Mouse (Mus musculus): ENCODE measurements at regions not wholly inside any gene's neighbourhood (a gene's known extent, or its start where the extent isn't known, plus 50 kb on each side); places are given as distances from the start of the nearest gene placed in this dataset.

- Histone ChIP-seq H3K4me1 (ENCODE audit: control insufficient read depth in 2 of 2, insufficient read depth in 2 of 2, low read length in 2 of 2) (peaks cover 5 to 11% of the 10 kb centered on the region in 2 experiments; a peak in 3 of 4 replicates), H3K9me3 (ENCODE audit: control insufficient read depth, low read length) (no peaks in the 10 kb centered on the region), H3K9ac (ENCODE audit: low read length) (no peak overlapping the region), H3K36me3 (ENCODE audit: control insufficient read depth, insufficient read depth, low read length) (no peaks in the 10 kb centered on the region), H3K27me3 (ENCODE audit: control insufficient read depth, insufficient read depth, low read length) (no peaks in the 10 kb centered on the region), H3K4me2 (ENCODE audit: low read length) (no peak overlapping the region), H3K4me3 (ENCODE audit: control insufficient read depth in 1 of 2, insufficient read depth in 1 of 2, low read depth in 1 of 2, low read length in 2 of 2) (no peak overlapping the region), H3K27ac (replicated peaks in 1 of 2; ENCODE audit: control insufficient read depth in 1 of 2, insufficient read depth in 1 of 2, low read depth in 2 of 2, low read length in 2 of 2) (no peak overlapping the region)
- no peak for ATAC-seq (ENCODE audit: insufficient number of reproducible peaks, insufficient read depth, low FRiP score, low read depth)
These were observed 151.3 kb upstream of the Nrp1 start for GRCm38 (mm10) chr8:128207138-128207537.

- no peaks in the 10 kb centered on the region for H3K27me3 ChIP-seq (ENCODE audit: control insufficient read depth, insufficient read depth, low read length)
- 65% methylated on average over 5 of the region's 5 CpGs for WGBS
- peak overlapping the region; percentile 54 to 83 for H3K27ac ChIP-seq (replicated peaks in 1 of 2; ENCODE audit: control insufficient read depth in 1 of 2, insufficient read depth in 1 of 2, low read depth in 2 of 2, low read length in 2 of 2)
- no peak overlapping the region for H3K9ac ChIP-seq (ENCODE audit: low read length)
- no peak overlapping the region for H3K4me2 ChIP-seq (ENCODE audit: low read length)
- H3K4me3 ChIP-seq (ENCODE audit: control insufficient read depth in 1 of 2, insufficient read depth in 1 of 2, low read depth in 1 of 2, low read length in 2 of 2), result no peak overlapping the region
- ATAC-seq (ENCODE audit: insufficient number of reproducible peaks, insufficient read depth, low FRiP score, low read depth), result no peak
- H3K36me3 ChIP-seq (ENCODE audit: control insufficient read depth, insufficient read depth, low read length), result no peaks in the 10 kb centered on the region
- peaks cover 8 to 28% of the 10 kb centered on the region in 2 experiments for H3K4me1 ChIP-seq (ENCODE audit: control insufficient read depth in 2 of 2, insufficient read depth in 2 of 2, low read length in 2 of 2)
- no peaks in the 10 kb centered on the region for H3K9me3 ChIP-seq (ENCODE audit: control insufficient read depth, low read length)
These were observed 147.6 kb upstream of the Nrp1 start for GRCm38 (mm10) chr8:128210761-128211160.

GRCm38 (mm10) chr8:128212223-128212622 lies 146.2 kb upstream of the Nrp1 start:
- Histone ChIP-seq H3K36me3 (ENCODE audit: control insufficient read depth, insufficient read depth, low read length) (no peaks in the 10 kb centered on the region), H3K4me1 (ENCODE audit: control insufficient read depth in 2 of 2, insufficient read depth in 2 of 2, low read length in 2 of 2) (peaks cover 8 to 28% of the 10 kb centered on the region in 2 experiments), H3K27me3 (ENCODE audit: control insufficient read depth, insufficient read depth, low read length) (no peaks in the 10 kb centered on the region), H3K9me3 (ENCODE audit: control insufficient read depth, low read length) (no peaks in the 10 kb centered on the region), H3K9ac (ENCODE audit: low read length) (no peak overlapping the region), H3K27ac (replicated peaks in 1 of 2; ENCODE audit: control insufficient read depth in 1 of 2, insufficient read depth in 1 of 2, low read depth in 2 of 2, low read length in 2 of 2) (no peak overlapping the region), H3K4me3 (ENCODE audit: control insufficient read depth in 1 of 2, insufficient read depth in 1 of 2, low read depth in 1 of 2, low read length in 2 of 2) (no peak overlapping the region), H3K4me2 (ENCODE audit: low read length) (no peak overlapping the region)
- no peak for ATAC-seq (ENCODE audit: insufficient number of reproducible peaks, insufficient read depth, low FRiP score, low read depth)
- WGBS, result 63% methylated on average over 3 of the region's 3 CpGs

GRCm38 (mm10) chr8:128214256-128214655 lies 144.1 kb upstream of the Nrp1 start:
- H3K4me2 ChIP-seq (ENCODE audit: low read length), result no peak overlapping the region
- ATAC-seq (ENCODE audit: insufficient number of reproducible peaks, insufficient read depth, low FRiP score, low read depth), result no peak
- 40% methylated on average over 2 of the region's 2 CpGs for WGBS
- no peak overlapping the region for H3K9ac ChIP-seq (ENCODE audit: low read length)
- H3K4me3 ChIP-seq (ENCODE audit: control insufficient read depth in 1 of 2, insufficient read depth in 1 of 2, low read depth in 1 of 2, low read length in 2 of 2), result no peak overlapping the region
- no peaks in the 10 kb centered on the region for H3K27me3 ChIP-seq (ENCODE audit: control insufficient read depth, insufficient read depth, low read length)
- H3K4me1 ChIP-seq (ENCODE audit: control insufficient read depth in 2 of 2, insufficient read depth in 2 of 2, low read length in 2 of 2), result peaks cover 8 to 36% of the 10 kb centered on the region in 2 experiments
- no peaks in the 10 kb centered on the region for H3K9me3 ChIP-seq (ENCODE audit: control insufficient read depth, low read length)
- no peaks in the 10 kb centered on the region for H3K36me3 ChIP-seq (ENCODE audit: control insufficient read depth, insufficient read depth, low read length)
- peak overlapping the region; percentile 62 to 69 for H3K27ac ChIP-seq (replicated peaks in 1 of 2; ENCODE audit: control insufficient read depth in 1 of 2, insufficient read depth in 1 of 2, low read depth in 2 of 2, low read length in 2 of 2)

GRCm38 (mm10) chr8:128218886-128219285 lies 139.5 kb upstream of the Nrp1 start:
- H3K9me3 ChIP-seq (ENCODE audit: control insufficient read depth, low read length), result no peaks in the 10 kb centered on the region
- no peak overlapping the region for H3K4me3 ChIP-seq (ENCODE audit: control insufficient read depth in 1 of 2, insufficient read depth in 1 of 2, low read depth in 1 of 2, low read length in 2 of 2)
- H3K9ac ChIP-seq (ENCODE audit: low read length), result no peak overlapping the region
- H3K27me3 ChIP-seq (ENCODE audit: control insufficient read depth, insufficient read depth, low read length), result no peaks in the 10 kb centered on the region
- WGBS, result 8% methylated on average over 2 of the region's 2 CpGs
- H3K4me2 ChIP-seq (ENCODE audit: low read length), result 0 out of 2 replicates have a peak overlapping the region, but pooled peaks have one; percentile 6
- H3K36me3 ChIP-seq (ENCODE audit: control insufficient read depth, insufficient read depth, low read length), result no peaks in the 10 kb centered on the region
- peaks cover 7 to 39% of the 10 kb centered on the region in 2 experiments for H3K4me1 ChIP-seq (ENCODE audit: control insufficient read depth in 2 of 2, insufficient read depth in 2 of 2, low read length in 2 of 2)
- peak overlapping the region; percentile 79 to 91 for H3K27ac ChIP-seq (replicated peaks in 1 of 2; ENCODE audit: control insufficient read depth in 1 of 2, insufficient read depth in 1 of 2, low read depth in 2 of 2, low read length in 2 of 2)
- ATAC-seq (ENCODE audit: insufficient number of reproducible peaks, insufficient read depth, low FRiP score, low read depth), result no peak

- H3K4me1 ChIP-seq (ENCODE audit: control insufficient read depth in 2 of 2, insufficient read depth in 2 of 2, low read length in 2 of 2), result peaks cover 9 to 37% of the 10 kb centered on the region in 2 experiments
- H3K4me3 ChIP-seq (ENCODE audit: control insufficient read depth in 1 of 2, insufficient read depth in 1 of 2, low read depth in 1 of 2, low read length in 2 of 2), result no peak overlapping the region
- no peaks in the 10 kb centered on the region for H3K36me3 ChIP-seq (ENCODE audit: control insufficient read depth, insufficient read depth, low read length)
- peak; percentile 91 for ATAC-seq (ENCODE audit: insufficient number of reproducible peaks, insufficient read depth, low FRiP score, low read depth)
- 0 out of 2 replicates have a peak overlapping the region, but pooled peaks have one; percentile 6 for H3K4me2 ChIP-seq (ENCODE audit: low read length)
- no peak overlapping the region for H3K9ac ChIP-seq (ENCODE audit: low read length)
- H3K9me3 ChIP-seq (ENCODE audit: control insufficient read depth, low read length), result no peaks in the 10 kb centered on the region
- no peaks in the 10 kb centered on the region for H3K27me3 ChIP-seq (ENCODE audit: control insufficient read depth, insufficient read depth, low read length)
- H3K27ac ChIP-seq (replicated peaks in 1 of 2; ENCODE audit: control insufficient read depth in 1 of 2, insufficient read depth in 1 of 2, low read depth in 2 of 2, low read length in 2 of 2), result peak overlapping the region; percentile 91 to 95
These were observed 138.9 kb upstream of the Nrp1 start for GRCm38 (mm10) chr8:128219539-128219938.

- peaks cover 9 to 39% of the 10 kb centered on the region in 2 experiments for H3K4me1 ChIP-seq (ENCODE audit: control insufficient read depth in 2 of 2, insufficient read depth in 2 of 2, low read length in 2 of 2)
- 87% methylated on average over 1 of the region's 1 CpGs for WGBS
- no peaks in the 10 kb centered on the region for H3K9me3 ChIP-seq (ENCODE audit: control insufficient read depth, low read length)
- no peak overlapping the region for H3K4me3 ChIP-seq (ENCODE audit: control insufficient read depth in 1 of 2, insufficient read depth in 1 of 2, low read depth in 1 of 2, low read length in 2 of 2)
- ATAC-seq (ENCODE audit: insufficient number of reproducible peaks, insufficient read depth, low FRiP score, low read depth), result no peak
- H3K36me3 ChIP-seq (ENCODE audit: control insufficient read depth, insufficient read depth, low read length), result no peaks in the 10 kb centered on the region
- H3K27ac ChIP-seq (replicated peaks in 1 of 2; ENCODE audit: control insufficient read depth in 1 of 2, insufficient read depth in 1 of 2, low read depth in 2 of 2, low read length in 2 of 2), result peak overlapping the region in 1 of 2 experiments; percentile 30; a peak in 2 of 4 replicates
- no peaks in the 10 kb centered on the region for H3K27me3 ChIP-seq (ENCODE audit: control insufficient read depth, insufficient read depth, low read length)
- peak overlapping the region; percentile 25 for H3K4me2 ChIP-seq (ENCODE audit: low read length)
- H3K9ac ChIP-seq (ENCODE audit: low read length), result no peak overlapping the region
These were observed 135.3 kb upstream of the Nrp1 start for GRCm38 (mm10) chr8:128223092-128223491.

- no peak for ATAC-seq (ENCODE audit: insufficient number of reproducible peaks, insufficient read depth, low FRiP score, low read depth)
- peak overlapping the region; percentile 25 for H3K4me2 ChIP-seq (ENCODE audit: low read length)
- H3K4me3 ChIP-seq (ENCODE audit: control insufficient read depth in 1 of 2, insufficient read depth in 1 of 2, low read depth in 1 of 2, low read length in 2 of 2), result no peak overlapping the region
- peak overlapping the region; percentile 30 to 34; a peak in 3 of 4 replicates for H3K27ac ChIP-seq (replicated peaks in 1 of 2; ENCODE audit: control insufficient read depth in 1 of 2, insufficient read depth in 1 of 2, low read depth in 2 of 2, low read length in 2 of 2)
- no peaks in the 10 kb centered on the region for H3K9me3 ChIP-seq (ENCODE audit: control insufficient read depth, low read length)
- H3K4me1 ChIP-seq (ENCODE audit: control insufficient read depth in 2 of 2, insufficient read depth in 2 of 2, low read length in 2 of 2), result peaks cover 9 to 42% of the 10 kb centered on the region in 2 experiments
- H3K9ac ChIP-seq (ENCODE audit: low read length), result no peak overlapping the region
- no peaks in the 10 kb centered on the region for H3K27me3 ChIP-seq (ENCODE audit: control insufficient read depth, insufficient read depth, low read length)
- H3K36me3 ChIP-seq (ENCODE audit: control insufficient read depth, insufficient read depth, low read length), result no peaks in the 10 kb centered on the region
These were observed 134.9 kb upstream of the Nrp1 start for GRCm38 (mm10) chr8:128223522-128223921.
